Mouse (Mus musculus): ENCODE measurements around the gene 1110002E22Rik.

- TF ChIP-seq CTCF (IDR thresholded peaks at IDR 0.05 in 2 of 3, conservative IDR thresholded peaks at IDR 0.05 in 1 of 3; ENCODE audit: control insufficient read depth in 1 of 3, insufficient read depth in 1 of 3, low read depth in 2 of 3, low read length in 3 of 3, poor library complexity in 1 of 3, severe bottlenecking in 1 of 3) (no peak), POLR2A (IDR thresholded peaks at IDR 0.05; ENCODE audit: control insufficient read depth in 1 of 2, insufficient read depth in 1 of 2, low read depth in 1 of 2, low read length in 2 of 2, poor library complexity in 1 of 2) (no peak), POLR2AphosphoS2 (IDR thresholded peaks at IDR 0.05; ENCODE audit: low read length) (no peak), USF2 (IDR thresholded peaks at IDR 0.05; ENCODE audit: borderline replicate concordance in 1 of 2, insufficient read depth in 1 of 2, low read depth in 1 of 2, low read length in 2 of 2) (no peak), MAX (IDR thresholded peaks at IDR 0.05; ENCODE audit: low read length) (no peak), EP300 (IDR thresholded peaks at IDR 0.05; ENCODE audit: low read depth in 1 of 2, low read length in 2 of 2) (no peak), MEF2A (IDR thresholded peaks at IDR 0.05; ENCODE audit: extremely low read depth, insufficient replicate concordance, low read depth, low read length, poor library complexity, severe bottlenecking) (no peak), USF1 (IDR thresholded peaks at IDR 0.05; ENCODE audit: low read depth, low read length) (no peak), ZC3H11A (IDR thresholded peaks at IDR 0.05; ENCODE audit: low read depth, low read length) (no peak), ZNF384 (IDR thresholded peaks at IDR 0.05; ENCODE audit: low read depth, low read length) (no peak)
These were observed 15.3 kb upstream of the 1110002E22Rik start for GRCm38 (mm10) chr3:138049555-138049954.

Data from MEL (cell line).